Mouse (Mus musculus): Measurements from ENCODE around the gene Olfr792.

The Olfr792 gene

DNA sequence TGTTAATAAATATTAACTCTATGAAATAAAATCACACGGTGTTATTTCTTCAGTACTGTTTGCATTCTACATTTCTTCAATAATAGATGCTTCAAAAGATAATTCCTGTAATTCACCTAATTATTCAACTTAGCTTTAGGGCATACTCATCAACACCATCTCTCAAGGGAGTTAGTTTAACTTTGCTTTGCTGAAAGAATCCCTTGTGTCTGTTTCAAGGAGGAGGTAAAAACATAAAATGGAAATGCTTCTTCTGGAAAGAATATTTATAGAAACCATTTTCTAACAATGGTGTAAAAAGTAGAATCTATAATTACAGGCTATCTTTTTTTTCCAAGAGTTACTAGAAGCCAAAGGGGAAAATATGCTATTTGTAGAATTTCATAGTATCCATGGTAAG lies at the start of gene Olfr792:
Olfr792 (plus strand) TSS at position 301 of the 400 bp plus-strand sequence.
- DNase-seq (ENCODE audit: low spot score in 2 of 2) = no peak

GRCm38 (mm10) chr10:129490101-129490500 lies 48.9 kb upstream of the Olfr792 start:
- no peak for DNase-seq (ENCODE audit: low spot score in 2 of 2)

DNA sequence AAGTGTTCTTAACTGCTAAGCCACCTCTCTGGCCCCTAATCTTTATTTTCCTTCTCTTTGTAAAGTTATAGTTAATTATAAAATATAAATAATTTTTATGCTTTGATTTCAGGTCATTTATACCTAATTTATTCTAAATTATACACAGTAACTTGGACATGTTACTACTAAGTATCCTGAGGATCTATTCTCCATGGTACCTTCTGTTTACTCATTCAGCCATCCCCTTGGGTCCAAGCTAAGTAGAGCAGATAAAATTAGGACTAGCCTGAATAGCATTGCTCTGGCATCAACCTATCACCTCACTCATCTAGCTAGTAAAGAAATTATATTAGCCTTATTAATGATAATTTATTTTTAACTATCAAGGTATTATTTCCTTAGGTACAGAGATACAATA lies 40.8 kb upstream of the Olfr792 start, which contains the start of gene Olfr790:
Olfr790 (plus strand) TSS at position 301 of the 400 bp plus-strand sequence.
- DNase-seq (ENCODE audit: low spot score in 2 of 2) = no peak

- no peak for DNase-seq (ENCODE audit: low spot score in 2 of 2)
Measured at GRCm38 (mm10) chr10:129521492-129521891, 17.5 kb upstream of the Olfr792 start, which contains the start of gene Olfr791. Gene Olfr791 (plus strand): TSS chr10:129521792.

GRCm38 (mm10) chr10:129549354-129549753 lies 10.4 kb downstream of the Olfr792 start:
- no peak for DNase-seq (ENCODE audit: low spot score in 2 of 2)

DNA sequence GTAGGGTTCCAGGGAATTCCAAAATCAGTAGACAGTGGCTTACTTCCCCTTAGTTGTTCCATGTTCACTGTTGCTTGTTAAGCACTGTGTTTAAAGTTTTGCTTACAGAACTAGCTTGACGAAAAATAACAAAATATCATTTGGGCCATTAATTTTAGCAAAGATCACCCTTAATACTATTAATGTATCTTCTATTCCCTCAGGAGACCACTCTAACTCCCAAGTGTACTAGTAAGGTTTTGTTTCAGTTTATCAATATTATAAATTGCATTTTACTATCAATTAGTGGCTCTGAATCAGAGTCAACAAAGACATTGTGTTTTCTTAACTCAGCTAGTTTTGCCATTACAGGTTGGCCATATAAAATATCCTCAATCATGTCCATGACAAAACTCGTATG lies 28.4 kb downstream of the Olfr792 start, which contains the start of gene Olfr794:
Olfr794 (plus strand) TSS at position 301 of the 400 bp plus-strand sequence.
- no peak for DNase-seq (ENCODE audit: low spot score in 2 of 2)

DNA sequence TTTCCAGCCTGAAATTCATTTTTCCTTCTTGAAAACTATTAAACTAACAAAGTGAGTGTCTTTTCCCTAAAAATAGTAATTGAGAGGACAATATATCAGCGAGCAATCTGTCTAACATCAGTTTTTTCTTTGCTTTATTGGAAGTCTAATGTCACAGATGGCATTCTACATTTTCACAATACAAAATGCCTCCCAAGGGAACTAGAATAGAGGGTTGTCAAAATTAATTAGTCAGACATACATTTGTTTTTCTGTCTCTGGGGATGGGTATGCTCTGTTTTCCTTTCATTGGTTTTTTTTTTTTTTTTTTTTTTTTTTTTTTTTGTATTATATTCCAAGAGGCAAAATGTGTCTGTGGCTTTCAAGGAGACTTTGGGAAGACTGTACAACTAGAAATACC lies 38.1 kb downstream of the Olfr792 start:
- DNase-seq (ENCODE audit: low spot score in 2 of 2) = no peak
